Mouse (Mus musculus): ENCODE measurements around the gene Fsip1.

Fsip1 gene

GRCm38 (mm10) chr2:118120751-118121150 is 136.0 kb downstream of the Fsip1 start:
- DNase-seq, result no peak

- no peak for DNase-seq
Observed at GRCm38 (mm10) chr2:118120095-118120494, 136.7 kb downstream of the Fsip1 start.

- DNase-seq, result no peak
Observed at GRCm38 (mm10) chr2:118119684-118120083, 137.1 kb downstream of the Fsip1 start.

- no peak for DNase-seq
Observed at GRCm38 (mm10) chr2:118118515-118118914, 138.3 kb downstream of the Fsip1 start.

GRCm38 (mm10) chr2:118118045-118118444 is 138.7 kb downstream of the Fsip1 start:
- DNase-seq, result no peak

GRCm38 (mm10) chr2:118117401-118117800 is 139.4 kb downstream of the Fsip1 start:
- DNase-seq, result no peak

- DNase-seq, result no peak
Observed at GRCm38 (mm10) chr2:118116754-118117290, 139.9 kb downstream of the Fsip1 start.

GRCm38 (mm10) chr2:118116180-118116579 is 140.6 kb downstream of the Fsip1 start:
- no peak for DNase-seq

- DNase-seq, result no peak
Observed at GRCm38 (mm10) chr2:118115647-118116046, 141.1 kb downstream of the Fsip1 start.

GRCm38 (mm10) chr2:118114671-118115070 is 142.1 kb downstream of the Fsip1 start:
- no peak for DNase-seq

GRCm38 (mm10) chr2:118113808-118114524 is 142.8 kb downstream of the Fsip1 start:
- no peak for DNase-seq

- no peak for DNase-seq
Observed at GRCm38 (mm10) chr2:118112846-118113479, 143.8 kb downstream of the Fsip1 start.

- DNase-seq, result no peak
Observed at GRCm38 (mm10) chr2:118112438-118112837, 144.3 kb downstream of the Fsip1 start.

- DNase-seq, result peak; percentile 15 to 31
Observed at GRCm38 (mm10) chr2:118111488-118112131, 145.2 kb downstream of the Fsip1 start, which contains the start of gene Thbs1. Gene Thbs1, plus strand, starts transcription at chr2:118111876.

GRCm38 (mm10) chr2:118111116-118111487 is 145.7 kb downstream of the Fsip1 start:
- DNase-seq, result peak; percentile 51 to 75

- DNase-seq, result no peak
Observed at GRCm38 (mm10) chr2:118110225-118110915, 146.4 kb downstream of the Fsip1 start.

GRCm38 (mm10) chr2:118102169-118102568 is 154.6 kb downstream of the Fsip1 start:
- DNase-seq, result no peak

- no peak for DNase-seq
Observed at GRCm38 (mm10) chr2:118099104-118099503, 157.7 kb downstream of the Fsip1 start.

- DNase-seq, result no peak
Observed at GRCm38 (mm10) chr2:118091226-118091625, 165.5 kb downstream of the Fsip1 start.

GRCm38 (mm10) chr2:118087044-118087726 is 169.6 kb downstream of the Fsip1 start:
- no peak for DNase-seq

GRCm38 (mm10) chr2:118085647-118086046 is 171.1 kb downstream of the Fsip1 start:
- no peak for DNase-seq

GRCm38 (mm10) chr2:118084693-118085092 is 172.1 kb downstream of the Fsip1 start:
- no peak for DNase-seq
